16 mouse cellular contexts compared by ENCODE assay signal in the genomic region with DNA sequence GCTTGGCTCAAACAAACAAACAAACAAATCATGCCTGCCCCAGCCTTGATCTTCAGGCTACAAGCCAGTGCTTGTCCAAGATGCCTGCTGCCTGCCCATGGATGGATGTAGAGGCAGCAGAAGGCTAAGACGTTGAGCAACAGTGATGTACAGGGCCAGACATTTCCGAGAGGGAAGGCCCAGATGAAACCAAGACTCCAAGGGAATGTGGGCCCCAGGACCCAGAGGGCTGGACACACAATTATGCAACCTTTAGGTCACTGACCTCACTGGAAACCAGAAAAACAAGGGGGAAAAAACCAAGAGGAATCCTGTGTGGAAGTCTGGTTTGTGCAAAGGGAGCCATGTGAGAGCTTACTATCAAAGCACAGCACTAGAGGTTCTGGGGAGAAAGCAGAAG.
DNase-seq lines count a peak whose midpoint lies in the region; ATAC-seq and TF ChIP-seq lines count a peak whose summit lies in the region.
"Had no signal": no experiment of that assay in that cellular context is flagged by ENCODE, and none has a peak within 500 bp of the region (broad histone marks: within the 10 kb centered on the region; RNA-seq: fewer than 3 reads in every experiment).

No protein-coding gene starts in this region.

- 19% methylated on average over 2 of the region's 2 CpGs for WGBS in liver, adult 2 months
- 60% methylated on average over 2 of the region's 2 CpGs for WGBS in liver, embryonic 12.5 days (ENCODE audit: insufficient replicate concordance)
- 78% methylated on average over 2 of the region's 2 CpGs for WGBS in kidney, embryonic 16.5 days
- WGBS in lung, postnatal 0 days = 47% methylated on average over 2 of the region's 2 CpGs

- no peak overlapping the region for H3K4me2 ChIP-seq in liver, embryonic 12.5 days
- H3K4me2 ChIP-seq in kidney, embryonic 16.5 days (replicated peaks; ENCODE audit: low read depth, low read length) = no peak overlapping the region
- no peak overlapping the region for H3K4me2 ChIP-seq in lung, postnatal 0 days (replicated peaks; ENCODE audit: low read depth, low read length)
- H3K4me2 ChIP-seq: embryonic facial prominence, embryonic 12.5 days; hindbrain, embryonic 15.5 days; limb, embryonic 15.5 days had no signal

- H3K79me2 ChIP-seq in liver, adult 2 months (ENCODE audit: control insufficient read depth, insufficient read depth, low read length) = no peaks in the 10 kb centered on the region

- H3K9ac ChIP-seq in liver, adult 2 months (ENCODE audit: low read depth, low read length) = no peak overlapping the region
- no peak overlapping the region for H3K9ac ChIP-seq in liver, embryonic 12.5 days
- no peak overlapping the region for H3K9ac ChIP-seq in kidney, embryonic 16.5 days (replicated peaks; ENCODE audit: low read length)
- H3K9ac ChIP-seq in lung, postnatal 0 days (replicated peaks; ENCODE audit: low read depth) = no peak overlapping the region
- H3K9ac ChIP-seq: embryonic facial prominence, embryonic 12.5 days; hindbrain, embryonic 15.5 days; limb, embryonic 15.5 days had no signal

- peak; percentile 43 for DNase-seq in gastrocnemius, postnatal 25 days
- no peak for DNase-seq in gastrocnemius, postnatal 4 days (ENCODE audit: low spot score in 2 of 2)
- DNase-seq in liver, adult 2 months (ENCODE audit: extremely low read depth, low read depth, low spot score) = peak; percentile 49
- DNase-seq in lung, postnatal 0 days (ENCODE audit: low spot score) = peak; percentile 56
- DNase-seq in right cerebral cortex, postnatal 4 days = no peak
- DNase-seq: B cell, adult 2 months; cerebellum, postnatal 36 days; right cerebral cortex, adult 18-20 months; thymus, adult 18-20 months had no signal

- no peaks in the 10 kb centered on the region for H3K36me3 ChIP-seq in liver, adult 2 months (ENCODE audit: control insufficient read depth, insufficient read depth, low read length)
- no peaks in the 10 kb centered on the region for H3K36me3 ChIP-seq in liver, embryonic 12.5 days
- 0 out of 2 replicates have a peak, but pooled peaks cover 4% of the 10 kb centered on the region for H3K36me3 ChIP-seq in kidney, embryonic 16.5 days (ENCODE audit: insufficient read depth, low read length)
- H3K36me3 ChIP-seq in lung, postnatal 0 days (ENCODE audit: insufficient read depth, low read length) = no peaks in the 10 kb centered on the region
- H3K36me3 ChIP-seq: embryonic facial prominence, embryonic 12.5 days; limb, embryonic 15.5 days had no signal

- no peaks in the 10 kb centered on the region for H3K27me3 ChIP-seq in liver, adult 2 months (ENCODE audit: control insufficient read depth, insufficient read depth, low read length)
- no peaks in the 10 kb centered on the region for H3K27me3 ChIP-seq in liver, embryonic 12.5 days (replicated peaks)
- H3K27me3 ChIP-seq in kidney, embryonic 16.5 days (ENCODE audit: insufficient read depth, low read length) = no peaks in the 10 kb centered on the region
- no peaks in the 10 kb centered on the region for H3K27me3 ChIP-seq in lung, postnatal 0 days (replicated peaks; ENCODE audit: insufficient read depth, low read length)
- H3K27me3 ChIP-seq: embryonic facial prominence, embryonic 12.5 days; hindbrain, embryonic 15.5 days; limb, embryonic 15.5 days had no signal

- H3K4me1 ChIP-seq in liver, adult 2 months (ENCODE audit: control insufficient read depth, insufficient read depth, low read length) = peaks cover 9% of the 10 kb centered on the region; the same call in 1 of the 2 replicates
- no peaks in the 10 kb centered on the region for H3K4me1 ChIP-seq in liver, embryonic 12.5 days
- H3K4me1 ChIP-seq in kidney, embryonic 16.5 days (ENCODE audit: insufficient read depth, low read length) = no peaks in the 10 kb centered on the region
- peaks cover 6% of the 10 kb centered on the region; the same call in 1 of the 2 replicates for H3K4me1 ChIP-seq in lung, postnatal 0 days (ENCODE audit: insufficient read depth, low read depth, low read length)
- H3K4me1 ChIP-seq: embryonic facial prominence, embryonic 12.5 days; limb, embryonic 15.5 days had no signal

- H3K9me3 ChIP-seq in liver, embryonic 12.5 days (replicated peaks) = no peaks in the 10 kb centered on the region
- no peaks in the 10 kb centered on the region; the same call in 1 of the 2 replicates for H3K9me3 ChIP-seq in kidney, embryonic 16.5 days (ENCODE audit: low read length)
- no peaks in the 10 kb centered on the region; the same call in 1 of the 2 replicates for H3K9me3 ChIP-seq in lung, postnatal 0 days (ENCODE audit: low read length)
- H3K9me3 ChIP-seq: embryonic facial prominence, embryonic 12.5 days; limb, embryonic 15.5 days had no signal

- TF ChIP-seq EP300 in lung, postnatal 0 days (IDR thresholded peaks at IDR 0.05) = no peak

- H3K4me3 ChIP-seq in liver, adult 2 months (ENCODE audit: insufficient read depth, low read depth, low read length) = no peak overlapping the region
- H3K4me3 ChIP-seq in liver, embryonic 12.5 days = no peak overlapping the region
- no peak overlapping the region for H3K4me3 ChIP-seq in kidney, embryonic 16.5 days (ENCODE audit: low read length)
- no peak overlapping the region for H3K4me3 ChIP-seq in lung, postnatal 0 days (ENCODE audit: low read depth, low read length)
- H3K4me3 ChIP-seq: embryonic facial prominence, embryonic 12.5 days; hindbrain, embryonic 15.5 days; left cerebral cortex, adult 2 months; limb, embryonic 15.5 days had no signal

- peak overlapping the region; percentile 3; the same call in 1 of the 2 replicates for H3K27ac ChIP-seq in liver, adult 2 months (replicated peaks; ENCODE audit: insufficient read depth, low read depth, low read length)
- no peak overlapping the region for H3K27ac ChIP-seq in liver, embryonic 12.5 days
- peak overlapping the region; percentile 34; the same call in 1 of the 2 replicates for H3K27ac ChIP-seq in kidney, embryonic 16.5 days (ENCODE audit: low read length)
- peak overlapping the region; percentile 64; the same call in 1 of the 2 replicates for H3K27ac ChIP-seq in lung, postnatal 0 days (ENCODE audit: low read length)
- H3K27ac ChIP-seq: embryonic facial prominence, embryonic 12.5 days; left cerebral cortex, adult 2 months; limb, embryonic 15.5 days had no signal

- TF ChIP-seq POLR2A in liver, adult 2 months (IDR thresholded peaks at IDR 0.05; ENCODE audit: extremely low read depth, insufficient read depth, low read length) = no peak

- ATAC-seq in liver, embryonic 12.5 days = no peak
- no peak for ATAC-seq in kidney, embryonic 16.5 days (ENCODE audit: low FRiP score, low TSS enrichment)
- peak; percentile 59 for ATAC-seq in lung, postnatal 0 days
- no peak for ATAC-seq in frontal cortex, adult (ENCODE audit: low TSS enrichment)

- TF ChIP-seq CTCF in liver, adult 2 months (IDR thresholded peaks at IDR 0.05; ENCODE audit: low read depth, low read length) = no peak
- TF ChIP-seq CTCF in lung, postnatal 0 days (IDR thresholded peaks at IDR 0.05) = no peak

Comparison
In these comparisons a context has a peak if more than half of its experiments do, and no peak if none do; other contexts are left out.
1. DNase-seq: peak in gastrocnemius, postnatal 25 days (single experiment), liver, adult 2 months (single experiment) and lung, postnatal 0 days (single experiment); none in gastrocnemius, postnatal 4 days (0 of 2) and right cerebral cortex, postnatal 4 days (single experiment).